In genomic region chr4:140491555-140491954, GRCm38 (mm10) we compare ENCODE assay signal across 15 mouse cellular contexts.
A peak's percentile ranks its signal among the peaks of the same experiment; 100 is the strongest.
DNase-seq lines count a peak whose midpoint lies in the region; ATAC-seq and TF ChIP-seq lines count a peak whose summit lies in the region.
"Had no signal": no experiment of that assay in that cellular context is flagged by ENCODE, and none has a peak within 500 bp of the region (broad histone marks: within the 10 kb centered on the region; RNA-seq: fewer than 3 reads in every experiment).

No protein-coding gene starts in this region.

- H3K36me3 ChIP-seq in intestine, postnatal 0 days (ENCODE audit: control insufficient read depth, insufficient read depth), result no peaks in the 10 kb centered on the region
- H3K36me3 ChIP-seq in intestine, embryonic 15.5 days, result no peaks in the 10 kb centered on the region
- no peaks in the 10 kb centered on the region for H3K36me3 ChIP-seq in midbrain, postnatal 0 days (ENCODE audit: insufficient read depth, low read length)
- H3K36me3 ChIP-seq in midbrain, embryonic 10.5 days, result no peaks in the 10 kb centered on the region
- H3K36me3 ChIP-seq: hindbrain, embryonic 12.5 days; limb, embryonic 12.5 days had no signal

- TF ChIP-seq POLR2A in cerebellum, adult 2 months (IDR thresholded peaks at IDR 0.05; ENCODE audit: borderline replicate concordance, insufficient read depth, low read length), result no peak
- no peak for TF ChIP-seq POLR2A in bone marrow macrophage, adult 2 months (IDR thresholded peaks at IDR 0.05; ENCODE audit: borderline replicate concordance, low read depth, low read length)

- H3K9ac ChIP-seq in intestine, postnatal 0 days (ENCODE audit: low read depth, low read length), result no peak overlapping the region
- H3K9ac ChIP-seq in intestine, embryonic 15.5 days, result no peak overlapping the region
- H3K9ac ChIP-seq in midbrain, postnatal 0 days (replicated peaks; ENCODE audit: low read length, poor library complexity, severe bottlenecking), result no peak overlapping the region
- H3K9ac ChIP-seq: hindbrain, embryonic 12.5 days; limb, embryonic 12.5 days had no signal

- no peak overlapping the region for H3K4me2 ChIP-seq in intestine, postnatal 0 days (replicated peaks; ENCODE audit: low read depth)
- no peak overlapping the region for H3K4me2 ChIP-seq in intestine, embryonic 15.5 days (replicated peaks)
- no peak overlapping the region for H3K4me2 ChIP-seq in midbrain, postnatal 0 days (ENCODE audit: low read depth, low read length, poor library complexity, severe bottlenecking)
- H3K4me2 ChIP-seq: heart, embryonic 11.5 days; hindbrain, embryonic 12.5 days; limb, embryonic 12.5 days; midbrain, embryonic 11.5 days had no signal

- intact Hi-C loops in gastrocnemius, postnatal 36 days (cut with DNase I), result no loop called here

- H3K27me3 ChIP-seq in cerebellum, adult 2 months (ENCODE audit: control insufficient read depth, insufficient read depth, low read length), result no peaks in the 10 kb centered on the region
- no peaks in the 10 kb centered on the region for H3K27me3 ChIP-seq in intestine, postnatal 0 days (replicated peaks; ENCODE audit: control insufficient read depth, insufficient read depth, low read length)
- no peaks in the 10 kb centered on the region for H3K27me3 ChIP-seq in intestine, embryonic 15.5 days (replicated peaks)
- no peaks in the 10 kb centered on the region for H3K27me3 ChIP-seq in midbrain, postnatal 0 days (ENCODE audit: insufficient read depth, low read length)
- no peaks in the 10 kb centered on the region for H3K27me3 ChIP-seq in midbrain, embryonic 10.5 days (ENCODE audit: low read depth, poor library complexity, severe bottlenecking)
- H3K27me3 ChIP-seq: hindbrain, embryonic 12.5 days had no signal

- no peaks in the 10 kb centered on the region for H3K9me3 ChIP-seq in intestine, postnatal 0 days (ENCODE audit: control insufficient read depth)
- H3K9me3 ChIP-seq in intestine, embryonic 15.5 days, result no peaks in the 10 kb centered on the region
- H3K9me3 ChIP-seq in midbrain, postnatal 0 days (ENCODE audit: low read length), result no peaks in the 10 kb centered on the region
- H3K9me3 ChIP-seq in midbrain, embryonic 10.5 days (replicated peaks), result no peaks in the 10 kb centered on the region
- H3K9me3 ChIP-seq: hindbrain, embryonic 12.5 days; limb, embryonic 12.5 days had no signal

- peak in 1 of 2 experiments; percentile 23 for DNase-seq in cerebellum, adult 2 months
- no peak for DNase-seq in cerebellum, adult 9-11 months
- DNase-seq in midbrain, postnatal 0 days (ENCODE audit: low spot score), result no peak
- DNase-seq in midbrain, embryonic 10.5 days (ENCODE audit: low spot score), result no peak
- DNase-seq in gastrocnemius, postnatal 36 days, result no peak
- DNase-seq: kidney, adult 9 months; thymus, adult 18-20 months had no signal

- no peaks in the 10 kb centered on the region for H3K4me1 ChIP-seq in cerebellum, adult 2 months (ENCODE audit: control insufficient read depth, insufficient read depth, low read length)
- no peaks in the 10 kb centered on the region for H3K4me1 ChIP-seq in intestine, postnatal 0 days (replicated peaks; ENCODE audit: control insufficient read depth, insufficient read depth, low read length)
- H3K4me1 ChIP-seq in intestine, embryonic 15.5 days (replicated peaks), result no peaks in the 10 kb centered on the region
- H3K4me1 ChIP-seq in midbrain, postnatal 0 days (ENCODE audit: insufficient read depth, low read length), result no peaks in the 10 kb centered on the region
- peaks cover 4% of the 10 kb centered on the region; the same call in 1 of the 2 replicates for H3K4me1 ChIP-seq in midbrain, embryonic 10.5 days
- H3K4me1 ChIP-seq in bone marrow macrophage, adult 2 months (ENCODE audit: control insufficient read depth, insufficient read depth, low read length), result no peaks in the 10 kb centered on the region
- H3K4me1 ChIP-seq: limb, embryonic 12.5 days had no signal

- no peak for ATAC-seq in intestine, postnatal 0 days
- ATAC-seq in intestine, embryonic 15.5 days, result no peak
- ATAC-seq in midbrain, postnatal 0 days (ENCODE audit: low FRiP score), result no peak

- WGBS in cerebellum, adult 2 months, result 37% methylated on average over 5 of the region's 5 CpGs
- 47% methylated on average over 5 of the region's 5 CpGs for WGBS in intestine, postnatal 0 days
- 43% methylated on average over 5 of the region's 5 CpGs for WGBS in intestine, embryonic 15.5 days
- WGBS in midbrain, postnatal 0 days, result 44% methylated on average over 5 of the region's 5 CpGs
- WGBS in midbrain, embryonic 10.5 days, result 57% methylated on average over 5 of the region's 5 CpGs

- no peak overlapping the region for H3K4me3 ChIP-seq in cerebellum, adult 2 months (replicated peaks; ENCODE audit: insufficient read depth, low read depth, low read length)
- no peak overlapping the region for H3K4me3 ChIP-seq in intestine, postnatal 0 days (ENCODE audit: low read depth, low read length)
- no peak overlapping the region for H3K4me3 ChIP-seq in intestine, embryonic 15.5 days (replicated peaks)
- no peak overlapping the region for H3K4me3 ChIP-seq in midbrain, postnatal 0 days (ENCODE audit: low read depth, low read length)
- no peak overlapping the region for H3K4me3 ChIP-seq in midbrain, embryonic 10.5 days
- H3K4me3 ChIP-seq in bone marrow macrophage, adult 2 months (ENCODE audit: insufficient read depth, low read length), result no peak overlapping the region
- H3K4me3 ChIP-seq: erythroblast, embryonic 14.5 days; hindbrain, embryonic 12.5 days; limb, embryonic 12.5 days had no signal

- no peak overlapping the region for H3K27ac ChIP-seq in cerebellum, adult 2 months (ENCODE audit: insufficient read depth, low read length)
- no peak overlapping the region for H3K27ac ChIP-seq in intestine, postnatal 0 days (ENCODE audit: low read depth, low read length)
- H3K27ac ChIP-seq in intestine, embryonic 15.5 days, result no peak overlapping the region
- H3K27ac ChIP-seq in midbrain, postnatal 0 days (ENCODE audit: low read depth, low read length), result no peak overlapping the region
- H3K27ac ChIP-seq in midbrain, embryonic 10.5 days (replicated peaks), result no peak overlapping the region
- no peak overlapping the region for H3K27ac ChIP-seq in bone marrow macrophage, adult 2 months (ENCODE audit: insufficient read depth, low read depth, low read length)
- H3K27ac ChIP-seq: hindbrain, embryonic 12.5 days; limb, embryonic 12.5 days had no signal

- peak; percentile 50; the same call in 1 of the 2 replicates for TF ChIP-seq CTCF in cerebellum, adult 2 months (IDR thresholded peaks at IDR 0.05; ENCODE audit: borderline replicate concordance, insufficient read depth, low read depth, low read length)
- TF ChIP-seq CTCF in intestine, postnatal 0 days (IDR thresholded peaks at IDR 0.05; ENCODE audit: low read depth), result peak; percentile 32; the same call in 1 of the 2 replicates
- peak; percentile 53 for TF ChIP-seq CTCF in midbrain, postnatal 0 days (IDR thresholded peaks at IDR 0.05)
- peak; percentile 36; the same call in 1 of the 2 replicates for TF ChIP-seq CTCF in bone marrow macrophage, adult 2 months (IDR thresholded peaks at IDR 0.05; ENCODE audit: low read depth, low read length)
